Mouse (Mus musculus) CH12.LX (cell line): ENCODE data around the gene Lama2. TPM values are rescaled to one million over a fixed set of nuclear protein-coding genes. Genes with fewer than 3 reads are reported as not detected.

Source experiments
- DNase-seq: peaks from one replicate; pipeline ENCODE4 v3.0.0-alpha.2; 2013; ENCODE audit errors: extremely low read depth
- H3K27ac ChIP-seq: 2 replicates; pipeline ENCODE4 v1.5.1; 2012; ENCODE audit warnings: low read depth, mild to moderate bottlenecking, control low read depth, moderate library complexity; ENCODE audit not compliant: insufficient read depth
- H3K27me3 ChIP-seq: replicated peaks from 2 replicates; pipeline ENCODE3; 2012; ENCODE audit warnings: inconsistent platforms
- H3K36me3 ChIP-seq, 2 experiments: replicated peaks in 1 of 2; 2 replicates each; pipeline versions ENCODE3 to v1.6.1; 2012; ENCODE audit warnings: inconsistent platforms in 1 of 2, low read length in 1 of 2, mild to moderate bottlenecking in 1 of 2, mixed read lengths in 1 of 2, moderate library complexity in 1 of 2; ENCODE audit not compliant: control insufficient read depth in 1 of 2, insufficient read depth in 1 of 2
- H3K4me1 ChIP-seq, 2 experiments: 2 replicates each; pipeline ENCODE4 v1.6.1; 2012; ENCODE audit warnings: inconsistent platforms in 1 of 2, moderate library complexity in 1 of 2; ENCODE audit not compliant: insufficient read depth in 2 of 2, control insufficient read depth in 1 of 2
- H3K4me2 ChIP-seq: 2 replicates; pipeline ENCODE4 v1.6.1; 2012; ENCODE audit warnings: low read depth, mild to moderate bottlenecking, control low read depth; ENCODE audit not compliant: poor library complexity, insufficient read depth, severe bottlenecking
- H3K4me3 ChIP-seq, 3 experiments: fragments of 150-350 bp in 1 of 3; sonication (generic) in 1 of 3; replicated peaks in 1 of 3; 2 replicates each; pipeline versions ENCODE3 to v1.5.1; 2011 to 2012; ENCODE audit warnings: low read depth in 2 of 3, low read length in 2 of 3, mild to moderate bottlenecking in 2 of 3, moderate library complexity in 2 of 3, control low read depth in 1 of 3, improper control_type of control experiment in 1 of 3, inconsistent platforms in 1 of 3, mixed read lengths in 1 of 3; ENCODE audit not compliant: poor library complexity in 1 of 3
- H3K79me2 ChIP-seq: replicated peaks from 2 replicates; pipeline ENCODE4 v1.6.1; 2012; ENCODE audit warnings: mild to moderate bottlenecking, moderate library complexity; ENCODE audit not compliant: control insufficient read depth, poor library complexity, insufficient read depth, severe bottlenecking; ENCODE audit errors: extremely low read depth
- H3K9ac ChIP-seq: 2 replicates; pipeline ENCODE4 v1.6.1; 2012; ENCODE audit warnings: low read depth, mild to moderate bottlenecking, control low read depth, moderate library complexity; ENCODE audit not compliant: insufficient read depth
- H3K9me3 ChIP-seq: replicated peaks from 2 replicates; pipeline ENCODE3; 2012; ENCODE audit warnings: low read length, inconsistent platforms, mixed read lengths
- BHLHE40 ChIP-seq: IDR thresholded peaks from 2 replicates; pipeline ENCODE4 v1.6.1; 2011; ENCODE audit warnings: mild to moderate bottlenecking, low read depth, low read length, improper control_type of control experiment
- CTCF ChIP-seq, 2 experiments: IDR thresholded peaks in 1 of 2; conservative IDR thresholded peaks in 1 of 2; 2 replicates each; pipeline ENCODE4 v1.5.1; 2011 to 2012; ENCODE audit warnings: low read depth in 2 of 2, low read length in 2 of 2, improper control_type of control experiment in 1 of 2, inconsistent platforms in 1 of 2, mild to moderate bottlenecking in 1 of 2, moderate library complexity in 1 of 2
- E2F4 ChIP-seq: IDR thresholded peaks from 2 replicates; pipeline ENCODE4 v1.6.1; 2011; ENCODE audit warnings: low read depth, low read length, improper control_type of control experiment; ENCODE audit not compliant: insufficient replicate concordance
- ELF1 ChIP-seq: IDR thresholded peaks from 2 replicates; pipeline ENCODE4 v1.6.1; 2014; ENCODE audit warnings: low read depth, mild to moderate bottlenecking, inconsistent platforms, low read length, improper control_type of control experiment
- GABPA ChIP-seq: IDR thresholded peaks from 2 replicates; pipeline ENCODE4 v1.6.1; 2012; ENCODE audit warnings: low read depth, low read length, improper control_type of control experiment, inconsistent platforms; ENCODE audit not compliant: insufficient replicate concordance
- HCFC1 ChIP-seq: IDR thresholded peaks from 2 replicates; pipeline ENCODE4 v1.6.1; 2012; ENCODE audit warnings: low read depth, mild to moderate bottlenecking, inconsistent platforms, low read length, improper control_type of control experiment
- JUN ChIP-seq: IDR thresholded peaks from 2 replicates; pipeline ENCODE4 v1.6.1; 2011; ENCODE audit warnings: low read depth, mild to moderate bottlenecking, low read length, improper control_type of control experiment, moderate library complexity; ENCODE audit not compliant: insufficient read depth
- JUND ChIP-seq: conservative IDR thresholded peaks from 2 replicates; pipeline ENCODE4 v1.6.1; 2011; ENCODE audit warnings: low read depth, low read length, improper control_type of control experiment
- KAT2A ChIP-seq: IDR thresholded peaks from 2 replicates; pipeline ENCODE4 v1.6.1; 2012; ENCODE audit warnings: low read length, improper control_type of control experiment, inconsistent platforms; ENCODE audit not compliant: insufficient replicate concordance
- MAX ChIP-seq: IDR thresholded peaks from 2 replicates; pipeline ENCODE4 v1.6.1; 2011; ENCODE audit warnings: low read length, improper control_type of control experiment
- MAZ ChIP-seq: IDR thresholded peaks from 2 replicates; pipeline ENCODE4 v1.6.1; 2012; ENCODE audit warnings: low read depth, mild to moderate bottlenecking, inconsistent platforms, low read length, improper control_type of control experiment, moderate library complexity
- MEF2A ChIP-seq: IDR thresholded peaks from 2 replicates; pipeline ENCODE4 v1.6.1; 2014; ENCODE audit warnings: low read depth, mild to moderate bottlenecking, inconsistent platforms, low read length, improper control_type of control experiment, borderline replicate concordance
- MXI1 ChIP-seq: IDR thresholded peaks from 2 replicates; pipeline ENCODE4 v1.6.1; 2011; ENCODE audit warnings: mild to moderate bottlenecking, low read depth, low read length, improper control_type of control experiment
- MYC ChIP-seq: IDR thresholded peaks from 2 replicates; pipeline ENCODE4 v1.6.1; 2011; ENCODE audit warnings: low read depth, mild to moderate bottlenecking, improper control_type of control experiment, low read length
- NELFE ChIP-seq: IDR thresholded peaks from 2 replicates; pipeline ENCODE4 v1.6.1; 2011; ENCODE audit warnings: low read depth, low read length, improper control_type of control experiment
- NRF1 ChIP-seq: IDR thresholded peaks from 2 replicates; pipeline ENCODE4 v1.6.1; 2014; ENCODE audit warnings: low read depth, mild to moderate bottlenecking, inconsistent platforms, low read length, improper control_type of control experiment, moderate library complexity
- PAX5 ChIP-seq: IDR thresholded peaks from 2 replicates; pipeline ENCODE4 v1.6.1; 2012; ENCODE audit warnings: low read length, inconsistent platforms, mixed read lengths
- POLR2A ChIP-seq: IDR thresholded peaks from 2 replicates; pipeline ENCODE4 v1.6.1; 2011; ENCODE audit warnings: low read depth, mild to moderate bottlenecking, improper control_type of control experiment, low read length
- POLR2AphosphoS2 ChIP-seq: IDR thresholded peaks from 2 replicates; pipeline ENCODE4 v1.6.1; 2011; ENCODE audit warnings: low read depth, low read length, improper control_type of control experiment
- SIN3A ChIP-seq: IDR thresholded peaks from 2 replicates; pipeline ENCODE4 v1.6.1; 2012; ENCODE audit warnings: low read length, improper control_type of control experiment, inconsistent platforms
- SMC3 ChIP-seq: IDR thresholded peaks from 2 replicates; pipeline ENCODE4 v1.6.1; 2011; ENCODE audit warnings: low read depth, low read length, improper control_type of control experiment
- TBP ChIP-seq: conservative IDR thresholded peaks from 2 replicates; pipeline ENCODE4 v1.6.1; 2011; ENCODE audit warnings: low read depth, low read length, improper control_type of control experiment
- UBTF ChIP-seq: IDR thresholded peaks from 2 replicates; pipeline ENCODE4 v1.6.1; 2012; ENCODE audit warnings: low read depth, mild to moderate bottlenecking, inconsistent platforms, low read length, improper control_type of control experiment, moderate library complexity
- USF1 ChIP-seq: IDR thresholded peaks from 2 replicates; pipeline ENCODE4 v1.6.1; 2014; ENCODE audit warnings: low read depth, mild to moderate bottlenecking, inconsistent platforms, low read length, improper control_type of control experiment
- USF2 ChIP-seq: conservative IDR thresholded peaks from 2 replicates; pipeline ENCODE4 v1.6.1; 2011; ENCODE audit warnings: low read depth, low read length, improper control_type of control experiment
- ZC3H11A ChIP-seq: IDR thresholded peaks from 2 replicates; pipeline ENCODE4 v1.6.1; 2012; ENCODE audit warnings: low read depth, mild to moderate bottlenecking, inconsistent platforms, low read length, improper control_type of control experiment
- ZKSCAN1 ChIP-seq: IDR thresholded peaks from 2 replicates; pipeline ENCODE4 v1.6.1; 2012; ENCODE audit warnings: low read depth, inconsistent platforms, low read length, improper control_type of control experiment, borderline replicate concordance
- ZMIZ1 ChIP-seq: IDR thresholded peaks from 2 replicates; pipeline ENCODE4 v1.6.1; 2012; ENCODE audit warnings: low read depth, mild to moderate bottlenecking, inconsistent platforms, low read length, improper control_type of control experiment
- ZNF384 ChIP-seq: IDR thresholded peaks from 2 replicates; pipeline ENCODE4 v1.6.1; 2012; ENCODE audit warnings: low read depth, low read length, improper control_type of control experiment, inconsistent platforms
- dilution Hi-C: fragments of 300-500 bp; cut with MboI; formaldehyde crosslinking; loops from 2 replicates; pipeline ENCODE4 v1.14.3; 2020; ENCODE audit warnings: low sequenced_read_pairs; ENCODE audit not compliant: extremely low pct_unique_long_range_greater_than_20kb, extremely low pct_ligation_motif_present
- in situ Hi-C: fragments of 300-500 bp; cut with MboI; formaldehyde crosslinking; loops from 3 replicates; pipeline ENCODE4 v1.14.3; 2019; ENCODE audit warnings: low sequenced_read_pairs, low pct_ligation_motif_present, low pct_unique_long_range_greater_than_20kb, mixed read lengths
- polyA plus RNA-seq: library from polyadenylated mRNA; unstranded; fragments of >175 nt; gene quantifications from 2 replicates; pipeline ENCODE4 v1.2.1, GENCODE M21; 2012; ENCODE audit warnings: low read depth; ENCODE audit not compliant: insufficient read length
- total RNA-seq, 2 experiments: library from RNA; depleted of rRNA; stranded (reverse); fragments of 300-350 nt in 1 of 2; fragments of >200 nt in 1 of 2; gene quantifications; 2 replicates each; pipeline ENCODE4 v1.2.3; 2012 to 2014

Lama2 gene
- total and polyA plus RNA-seq, 3 experiments = not detected

DNA sequence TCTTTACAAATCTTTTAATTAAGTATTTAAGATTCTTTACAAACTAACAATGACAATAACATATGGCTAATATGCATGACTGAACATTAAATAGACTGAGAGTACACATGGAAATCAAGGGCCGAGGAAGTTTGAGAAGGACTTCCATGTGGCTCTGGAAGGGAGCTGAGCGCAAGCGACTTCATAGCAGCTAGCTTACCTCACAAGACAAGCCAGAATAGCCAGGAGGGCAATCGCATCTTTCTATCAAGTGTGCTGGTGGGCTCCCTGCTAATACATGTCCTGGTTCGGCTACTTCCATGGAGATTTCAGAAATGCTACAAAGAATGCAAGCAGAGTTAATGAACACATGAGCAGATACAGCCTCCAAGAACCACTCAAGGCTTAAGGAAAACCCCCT is 435.4 kb downstream of the Lama2 start:
- Histone ChIP-seq H3K9ac (no peak overlapping the region), H3K4me3 (no peak overlapping the region), H3K27me3 (no peaks in the 10 kb centered on the region), H3K79me2 (no peaks in the 10 kb centered on the region), H3K27ac (no peak overlapping the region), H3K36me3 (no peaks in the 10 kb centered on the region), H3K9me3 (no peaks in the 10 kb centered on the region), H3K4me1 (no peaks in the 10 kb centered on the region), H3K4me2 (no peak overlapping the region)
- in situ Hi-C loops = no loop called here
- dilution Hi-C loops = no loop called here
- TF ChIP-seq MAX = no peak
- no peak for TF ChIP-seq JUN
- no peak for TF ChIP-seq MXI1
- TF ChIP-seq MYC = no peak
- TF ChIP-seq ZKSCAN1 = no peak
- no peak for TF ChIP-seq TBP
- TF ChIP-seq BHLHE40 = no peak
- TF ChIP-seq ELF1 = no peak
- TF ChIP-seq ZC3H11A = no peak
- DNase-seq = no peak

DNA sequence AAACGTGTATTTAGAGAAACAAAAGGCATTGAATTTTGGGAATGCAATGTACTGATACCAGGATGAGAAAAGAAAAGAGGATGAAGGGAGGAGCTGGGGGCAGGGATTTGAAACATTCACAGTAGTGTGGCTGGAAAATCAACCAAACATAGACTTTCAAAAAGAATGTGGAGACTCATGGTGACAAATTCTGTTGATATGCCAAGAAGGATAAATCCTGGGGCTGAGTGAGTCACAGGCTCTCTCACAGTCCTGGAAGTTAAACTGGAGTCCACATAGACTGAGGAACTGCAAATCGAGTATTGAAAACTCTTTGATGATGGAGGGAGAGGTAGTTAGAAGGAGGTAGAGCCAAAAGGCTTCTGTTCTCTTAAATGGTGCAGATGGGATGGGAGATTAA is 445.3 kb downstream of the Lama2 start:
- H3K9ac ChIP-seq = no peak overlapping the region
- dilution Hi-C loops = no loop called here
- H3K27me3 ChIP-seq = no peaks in the 10 kb centered on the region

DNA sequence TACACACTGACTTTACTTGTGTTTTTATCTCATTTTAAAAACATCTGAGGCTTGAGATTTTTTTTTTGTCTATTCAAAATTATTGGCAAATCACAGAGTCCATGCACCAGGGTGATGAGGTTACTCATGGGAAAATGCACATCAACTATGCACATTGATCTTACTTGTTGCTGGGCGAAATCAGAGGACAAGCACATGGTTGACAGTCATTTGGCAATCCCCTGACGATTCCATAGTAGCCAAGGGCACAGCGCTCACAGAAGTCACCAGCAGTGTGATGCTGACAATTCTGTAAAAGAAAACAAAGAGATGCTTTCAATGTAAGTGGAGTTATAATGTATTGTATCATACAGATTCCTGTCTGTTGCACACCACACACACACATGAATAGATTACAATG is 454.8 kb downstream of the Lama2 start:
- dilution Hi-C loops (no loop called here), in situ Hi-C loops (no loop called here)
- H3K4me1 ChIP-seq = no peaks in the 10 kb centered on the region
- no peak overlapping the region for H3K27ac ChIP-seq
- H3K36me3 ChIP-seq = no peaks in the 10 kb centered on the region
- H3K79me2 ChIP-seq = no peaks in the 10 kb centered on the region
- no peaks in the 10 kb centered on the region for H3K27me3 ChIP-seq
- TF ChIP-seq NRF1 (no peak), HCFC1 (no peak), GABPA (no peak), PAX5 (no peak), KAT2A (no peak), UBTF (no peak), SIN3A (no peak), MXI1 (no peak), ZNF384 (no peak), E2F4 (no peak), TBP (no peak), ELF1 (no peak), USF2 (no peak), POLR2AphosphoS2 (no peak), CTCF (conservative IDR thresholded peaks at IDR 0.05 in 1 of 2, IDR thresholded peaks at IDR 0.05 in 1 of 2; ENCODE audit: low read depth in 2 of 2, low read length in 2 of 2) (no peak), ZMIZ1 (no peak), JUND (no peak)
- no peak overlapping the region for H3K4me3 ChIP-seq
- no peaks in the 10 kb centered on the region for H3K9me3 ChIP-seq
- no peak for DNase-seq
- H3K9ac ChIP-seq = no peak overlapping the region
- no peak overlapping the region for H3K4me2 ChIP-seq

More for the DNA sequence above, 445.3 kb downstream of the Lama2 start:
- no peak for DNase-seq
- no peaks in the 10 kb centered on the region for H3K36me3 ChIP-seq
- no peaks in the 10 kb centered on the region for H3K4me1 ChIP-seq
- no peak overlapping the region for H3K27ac ChIP-seq
- no peaks in the 10 kb centered on the region for H3K79me2 ChIP-seq
- H3K9me3 ChIP-seq = no peaks in the 10 kb centered on the region
- H3K4me3 ChIP-seq = no peak overlapping the region
- H3K4me2 ChIP-seq = no peak overlapping the region
- in situ Hi-C loops = no loop called here
- TF ChIP-seq MEF2A (no peak), ZNF384 (no peak), JUN (no peak), NELFE (no peak), POLR2A (no peak), MAZ (no peak), ZMIZ1 (no peak), MYC (no peak), USF1 (no peak), CTCF (conservative IDR thresholded peaks at IDR 0.05 in 1 of 2, IDR thresholded peaks at IDR 0.05 in 1 of 2; ENCODE audit: low read depth in 2 of 2, low read length in 2 of 2) (no peak), SMC3 (no peak), UBTF (no peak)
- TF ChIP-seq, all 38 proteins: peak for 0
